Mouse (Mus musculus) forebrain, postnatal 0 days (tissue): Measurements from ENCODE around the gene Inpp5b. TPM values are rescaled to one million over a fixed set of nuclear protein-coding genes. Genes with fewer than 3 reads are reported as not detected.

Experiments used
- ATAC-seq: fragments of 200-750 bp; cut with Nextera tagmentation; 2 replicates; pipeline ENCODE4 v1.8.0; 2017; ENCODE audit warnings: mild to moderate bottlenecking, moderate library complexity
- DNase-seq: peaks from one replicate; pipeline ENCODE4 v3.0.0-alpha.2; 2015
- H3K27ac ChIP-seq: fragments of 300-500 bp; sonication (generic); 2 replicates; pipeline ENCODE4 v1.5.1; 2014; ENCODE audit warnings: low read depth, mild to moderate bottlenecking, antibody characterized with exemption, low read length, moderate library complexity, mixed read lengths
- H3K27me3 ChIP-seq: fragments of 300-500 bp; sonication (generic); 2 replicates; pipeline ENCODE4 v1.6.1; 2014; ENCODE audit warnings: mild to moderate bottlenecking, low read length, mixed read lengths; ENCODE audit not compliant: insufficient read depth
- H3K36me3 ChIP-seq: fragments of 300-500 bp; sonication (generic); 2 replicates; pipeline ENCODE4 v1.6.1; 2014; ENCODE audit warnings: mild to moderate bottlenecking, moderate library complexity; ENCODE audit not compliant: insufficient read depth
- H3K4me1 ChIP-seq: fragments of 300-500 bp; sonication (generic); 2 replicates; pipeline ENCODE4 v1.6.1; 2014; ENCODE audit warnings: antibody characterized with exemption; ENCODE audit not compliant: insufficient read depth
- H3K4me2 ChIP-seq: fragments of 300-500 bp; sonication (generic); 2 replicates; pipeline ENCODE4 v1.6.1; 2014; ENCODE audit warnings: low read depth, mild to moderate bottlenecking, moderate library complexity
- H3K4me3 ChIP-seq: fragments of 300-500 bp; sonication (generic); 2 replicates; pipeline ENCODE4 v1.5.1; 2014; ENCODE audit warnings: low read depth, low read length, mixed read lengths
- H3K9ac ChIP-seq: fragments of 300-500 bp; sonication (generic); 2 replicates; pipeline ENCODE4 v1.6.1; 2014; ENCODE audit warnings: mild to moderate bottlenecking
- H3K9me3 ChIP-seq: fragments of 300-500 bp; sonication (generic); 2 replicates; pipeline ENCODE4 v1.6.1; 2016; ENCODE audit warnings: low read length
- CTCF ChIP-seq: sonication (generic); IDR thresholded peaks from 2 replicates; pipeline ENCODE4 v1.5.1; 2016; ENCODE audit warnings: antibody characterized with exemption, control low read depth, low read depth
- WGBS: fragments of 180-500 bp; shearing (Covaris S2); extraction: QIAGEN DNeasy Blood & Tissue Kit; methylation state at CpG from one replicate; pipeline ENCODE4 v1.1.7; 2014; 5-methylcytosine and 5-hydroxymethylcytosine counted together
- polyA plus RNA-seq: library from polyadenylated mRNA; unstranded; fragments of >200 nt; fragmentation: Nextera tagmentation; extraction: Ambion mirVana; gene quantifications from 2 replicates; pipeline ENCODE4 v1.2.1, GENCODE M21; 2015
- total RNA-seq: library from RNA; depleted of rRNA; stranded (reverse); fragments of >200 nt; gene quantifications from 2 replicates; pipeline ENCODE4 v1.2.3, GENCODE M21; 2014

Gene Inpp5b
- total and polyA plus RNA-seq, 2 experiments from 2014 or later, result 11.2 to 21.7 TPM

- H3K9me3 ChIP-seq, result no peaks in the 10 kb centered on the region
- ATAC-seq (no peak), DNase-seq (no peak)
- TF ChIP-seq CTCF, result peak; percentile 2
- H3K4me3 ChIP-seq, result no peak overlapping the region
- no peaks in the 10 kb centered on the region for H3K27me3 ChIP-seq
- peaks cover 9% of the 10 kb centered on the region; the same call in 1 of the 2 replicates for H3K4me1 ChIP-seq
- no peak overlapping the region for H3K27ac ChIP-seq
- H3K4me2 ChIP-seq, result no peak overlapping the region
- no peak overlapping the region for H3K9ac ChIP-seq
- WGBS, result 60% methylated on average over 4 of the region's 4 CpGs
- H3K36me3 ChIP-seq, result peaks cover 6% of the 10 kb centered on the region
Observed at GRCm38 (mm10) chr4:124738013-124738412, 3.6 kb upstream of the Inpp5b start.

GRCm38 (mm10) chr4:124738783-124739182 lies 2.9 kb upstream of the Inpp5b start:
- Histone ChIP-seq H3K27me3 (no peaks in the 10 kb centered on the region), H3K9ac (no peak overlapping the region), H3K27ac (no peak overlapping the region), H3K4me1 (peaks cover 9% of the 10 kb centered on the region; the same call in 1 of the 2 replicates), H3K4me3 (no peak overlapping the region), H3K9me3 (no peaks in the 10 kb centered on the region), H3K36me3 (peaks cover 1% of the 10 kb centered on the region; the same call in 1 of the 2 replicates), H3K4me2 (no peak overlapping the region)
- no peak for TF ChIP-seq CTCF
- 68% methylated on average over 1 of the region's 1 CpGs for WGBS
- ATAC-seq (no peak), DNase-seq (no peak)

GRCm38 (mm10) chr4:124742839-124743238 lies 1.2 kb downstream of the Inpp5b start:
- H3K9ac ChIP-seq, result no peak overlapping the region
- H3K4me3 ChIP-seq, result no peak overlapping the region
- no peak for TF ChIP-seq CTCF
- DNase-seq (no peak), ATAC-seq (no peak)
- WGBS, result 82% methylated on average over 11 of the region's 11 CpGs
- H3K27ac ChIP-seq, result no peak overlapping the region
- H3K36me3 ChIP-seq, result peaks cover 24% of the 10 kb centered on the region
- H3K9me3 ChIP-seq, result no peaks in the 10 kb centered on the region
- H3K4me2 ChIP-seq, result no peak overlapping the region
- H3K4me1 ChIP-seq, result peaks cover 9% of the 10 kb centered on the region; the same call in 1 of the 2 replicates
- H3K27me3 ChIP-seq, result no peaks in the 10 kb centered on the region

GRCm38 (mm10) chr4:124746577-124746976 lies 4.9 kb downstream of the Inpp5b start:
- no peak for TF ChIP-seq CTCF
- 81% methylated on average over 7 of the region's 7 CpGs for WGBS
- DNase-seq, result no peak
- no peak for ATAC-seq
- Histone ChIP-seq H3K9ac (no peak overlapping the region), H3K27ac (no peak overlapping the region), H3K4me2 (no peak overlapping the region), H3K36me3 (peaks cover 31% of the 10 kb centered on the region), H3K4me3 (no peak overlapping the region), H3K9me3 (no peaks in the 10 kb centered on the region), H3K4me1 (0 out of 2 replicates have a peak, but pooled peaks cover 9% of the 10 kb centered on the region), H3K27me3 (no peaks in the 10 kb centered on the region)

GRCm38 (mm10) chr4:124747851-124748250 lies 6.2 kb downstream of the Inpp5b start:
- WGBS, result 63% methylated on average over 4 of the region's 4 CpGs
- TF ChIP-seq CTCF, result no peak
- Histone ChIP-seq H3K4me3 (no peak overlapping the region), H3K4me1 (peaks cover 7% of the 10 kb centered on the region; the same call in 1 of the 2 replicates), H3K36me3 (peaks cover 31% of the 10 kb centered on the region), H3K9me3 (no peaks in the 10 kb centered on the region), H3K9ac (no peak overlapping the region), H3K4me2 (no peak overlapping the region), H3K27ac (no peak overlapping the region), H3K27me3 (no peaks in the 10 kb centered on the region)
- DNase-seq (no peak), ATAC-seq (no peak)

- H3K27me3 ChIP-seq, result no peaks in the 10 kb centered on the region
- DNase-seq, result peak; percentile 97
- H3K36me3 ChIP-seq, result peaks cover 16% of the 10 kb centered on the region; the same call in 1 of the 2 replicates
- H3K27ac ChIP-seq, result no peak overlapping the region
- H3K4me3 ChIP-seq, result peak overlapping the region; percentile 65
- H3K9me3 ChIP-seq, result no peaks in the 10 kb centered on the region
- H3K9ac ChIP-seq, result peak overlapping the region; percentile 64
- peaks cover 6% of the 10 kb centered on the region; the same call in 1 of the 2 replicates for H3K4me1 ChIP-seq
- peak overlapping the region; percentile 100 for H3K4me2 ChIP-seq
- no peak for TF ChIP-seq CTCF
- peak; percentile 100 for ATAC-seq
- under 1% methylated on average over 75 of the region's 75 CpGs for WGBS
Observed at GRCm38 (mm10) chr4:124751300-124752250, 9.9 kb downstream of the Inpp5b start.
